Mouse (Mus musculus) liver, embryonic 14.5 days (tissue): ENCODE results near the gene Il5ra. TPM values are rescaled to one million over a fixed set of nuclear protein-coding genes. Genes with fewer than 3 reads are reported as not detected.
A peak's percentile ranks its signal among the peaks of the same experiment; 100 is the strongest.

Source experiments
- ATAC-seq: fragments of 200-750 bp; cut with Nextera tagmentation; 2 replicates; pipeline ENCODE4 v1.8.0; 2017; ENCODE audit warnings: moderate number of reproducible peaks, mild to moderate bottlenecking, moderate library complexity; ENCODE audit not compliant: insufficient read depth
- DNase-seq, 3 experiments: peaks; one replicate each; pipeline ENCODE4 v3.0.0-alpha.2; 2012 to 2013; ENCODE audit warnings: low read depth in 3 of 3, low spot score in 3 of 3
- H3K27ac ChIP-seq: fragments of 300-500 bp; sonication (generic); 2 replicates; pipeline ENCODE4 v1.5.1; 2014; ENCODE audit warnings: moderate library complexity, mild to moderate bottlenecking, control low read depth, inconsistent platforms
- H3K27me3 ChIP-seq: fragments of 300-500 bp; sonication (generic); 2 replicates; pipeline ENCODE4 v1.6.1; 2014; ENCODE audit warnings: mild to moderate bottlenecking, low read length, moderate library complexity; ENCODE audit not compliant: control insufficient read depth, insufficient read depth
- H3K36me3 ChIP-seq: fragments of 300-500 bp; sonication (generic); replicated peaks from 2 replicates; pipeline ENCODE4 v1.6.1; 2014; ENCODE audit warnings: low read depth; ENCODE audit not compliant: control insufficient read depth, insufficient read depth
- H3K4me1 ChIP-seq, 2 experiments: fragments of 200-500 bp in 1 of 2; fragments of 300-500 bp in 1 of 2; sonication (generic) in 1 of 2; replicated peaks; 2 replicates each; pipeline ENCODE4 v1.6.1; 2012 to 2014; ENCODE audit warnings: antibody characterized with exemption in 1 of 2, inconsistent platforms in 1 of 2, low read length in 1 of 2; ENCODE audit not compliant: control insufficient read depth in 2 of 2, insufficient read depth in 2 of 2
- H3K4me2 ChIP-seq: fragments of 300-500 bp; sonication (generic); 2 replicates; pipeline ENCODE4 v1.6.1; 2014; ENCODE audit warnings: low read depth, mild to moderate bottlenecking, control low read depth, moderate library complexity
- H3K4me3 ChIP-seq, 2 experiments: fragments of 200-500 bp in 1 of 2; fragments of 300-500 bp in 1 of 2; sonication (generic) in 1 of 2; 2 replicates each; pipeline ENCODE4 v1.5.1; 2012 to 2014; ENCODE audit warnings: low read depth in 2 of 2, low read length in 2 of 2, mild to moderate bottlenecking in 2 of 2, control low read depth in 1 of 2, inconsistent platforms in 1 of 2, moderate library complexity in 1 of 2; ENCODE audit not compliant: insufficient read depth in 1 of 2
- H3K9ac ChIP-seq: fragments of 300-500 bp; sonication (generic); replicated peaks from 2 replicates; pipeline ENCODE4 v1.6.1; 2014; ENCODE audit warnings: mild to moderate bottlenecking, control low read depth, moderate library complexity
- H3K9me3 ChIP-seq: fragments of 300-500 bp; sonication (generic); 2 replicates; pipeline ENCODE4 v1.6.1; 2016; ENCODE audit warnings: low read length, mixed read lengths; ENCODE audit not compliant: control insufficient read depth
- CTCF ChIP-seq: IDR thresholded peaks from 2 replicates; pipeline ENCODE4 v1.5.1; 2016; ENCODE audit warnings: antibody characterized with exemption, low read depth, control low read depth
- EP300 ChIP-seq: IDR thresholded peaks from 2 replicates; pipeline ENCODE4 v1.6.1; 2016; ENCODE audit warnings: antibody characterized with exemption, low read depth
- WGBS: fragments of 180-500 bp; shearing (Covaris S2); extraction: QIAGEN DNeasy Blood & Tissue Kit; methylation state at CpG from one replicate; pipeline ENCODE4 v1.1.7; 2014; ENCODE audit not compliant: insufficient replicate concordance; 5-methylcytosine and 5-hydroxymethylcytosine counted together
- polyA plus RNA-seq, 2 experiments: library from polyadenylated mRNA; depleted of rRNA in 1 of 2; stranded (reverse) in 1 of 2; unstranded in 1 of 2; fragments of >200 nt; fragmentation: Nextera tagmentation in 1 of 2; extraction: Ambion mirVana in 1 of 2; gene quantifications; 2 replicates each; pipeline versions ENCODE4 v1.2.1 to v1.2.3; 2012 to 2014

The Il5ra gene
- polyA plus RNA-seq (2012; rRNA removed) (0.08 and 0.09 TPM in 2 replicates), polyA plus RNA-seq (2014; fragmentation: Nextera tagmentation; extraction: Ambion mirVana) (0.09 and 0.13 TPM in 2 replicates)

DNA sequence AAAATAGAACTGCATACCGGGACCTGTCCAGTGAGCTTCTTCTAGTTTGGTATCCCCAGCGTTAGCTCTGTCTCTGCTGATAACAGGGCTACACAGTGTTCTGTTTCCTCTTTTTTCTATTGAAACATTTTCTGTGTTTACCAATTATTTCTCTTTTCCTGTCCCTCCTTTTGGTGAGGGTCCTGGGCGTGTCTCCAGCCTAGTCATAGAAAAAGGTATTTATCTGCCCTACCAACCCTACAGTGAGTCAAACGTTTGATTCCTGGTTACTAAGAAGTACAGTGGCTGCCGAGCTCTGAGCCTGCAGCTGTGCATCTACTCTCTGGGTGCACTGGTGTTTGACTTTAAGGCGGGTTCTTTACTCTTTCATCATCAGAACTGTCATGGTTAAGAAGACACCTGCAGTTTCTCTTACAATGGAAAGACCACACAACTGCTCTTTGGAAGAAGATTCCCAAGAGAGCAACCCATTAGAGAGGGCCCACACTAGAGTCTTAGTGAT, at the start of gene Il5ra:
Gene Il5ra (minus strand): TSS at position 151 of the 502 bp plus-strand sequence.
- no peak for DNase-seq
- 11% methylated on average over 6 of the region's 6 CpGs for WGBS
- ATAC-seq = peak; percentile 35; the same call in 1 of the 2 replicates
- H3K36me3 ChIP-seq = no peaks in the 10 kb centered on the region
- no peaks in the 10 kb centered on the region for H3K9me3 ChIP-seq
- TF ChIP-seq CTCF (no peak), EP300 (no peak)
- no peak within 1 kb of the TSS for H3K4me2 ChIP-seq
- no peaks in the 10 kb centered on the region for H3K27me3 ChIP-seq
- no peak within 1 kb of the TSS for H3K9ac ChIP-seq
- H3K4me1 ChIP-seq = no peaks in the 10 kb centered on the region
- H3K27ac ChIP-seq = no peak within 1 kb of the TSS
- no peak within 1 kb of the TSS for H3K4me3 ChIP-seq

DNA sequence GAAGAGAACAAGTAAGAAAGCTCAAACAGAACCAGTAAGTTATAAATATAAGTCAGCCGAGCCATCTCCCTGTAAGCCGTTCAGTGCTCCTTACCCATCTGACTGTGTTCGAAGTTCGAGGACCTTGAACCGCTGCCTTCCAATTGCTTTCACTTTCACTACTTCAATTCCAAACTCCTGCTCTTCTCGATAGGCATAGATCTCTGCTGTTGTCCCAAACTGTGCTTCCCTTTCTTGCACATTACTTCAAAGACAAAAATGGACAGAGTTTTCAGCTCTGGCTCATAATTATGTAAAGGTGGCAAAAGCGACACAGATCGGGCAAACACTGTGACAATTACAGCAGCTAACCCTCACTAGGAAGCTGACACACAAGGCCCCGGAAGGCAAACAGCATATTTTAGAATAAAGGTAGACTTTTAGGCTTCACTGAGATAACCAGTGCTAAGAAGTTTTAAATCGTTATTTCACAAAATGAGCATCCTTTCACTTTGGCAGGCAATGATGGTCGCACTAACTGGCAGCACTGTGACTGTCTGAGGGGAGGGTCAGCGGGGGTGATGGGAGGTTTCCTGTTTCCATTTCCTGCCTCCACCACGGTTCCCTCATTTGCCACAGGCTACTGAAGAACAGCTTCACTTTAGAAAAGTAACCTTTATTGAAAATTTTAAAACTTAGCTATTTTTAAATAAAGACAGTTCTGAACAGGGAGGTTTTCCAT, 45.4 kb upstream of the Il5ra start:
- DNase-seq (no peak), ATAC-seq (no peak)
- TF ChIP-seq CTCF (no peak), EP300 (no peak)
- H3K4me3 ChIP-seq = no peak overlapping the region
- no peak overlapping the region for H3K4me2 ChIP-seq
- peaks cover 3% of the 10 kb centered on the region; the same call in 1 of the 2 replicates for H3K36me3 ChIP-seq
- no peak overlapping the region for H3K9ac ChIP-seq
- WGBS = 61% methylated on average over 13 of the region's 13 CpGs
- H3K27ac ChIP-seq = no peak overlapping the region
- no peaks in the 10 kb centered on the region for H3K9me3 ChIP-seq
- no peaks in the 10 kb centered on the region for H3K27me3 ChIP-seq
- peaks cover 5 to 9% of the 10 kb centered on the region in 2 experiments; a peak in 3 of 4 replicates for H3K4me1 ChIP-seq

DNA sequence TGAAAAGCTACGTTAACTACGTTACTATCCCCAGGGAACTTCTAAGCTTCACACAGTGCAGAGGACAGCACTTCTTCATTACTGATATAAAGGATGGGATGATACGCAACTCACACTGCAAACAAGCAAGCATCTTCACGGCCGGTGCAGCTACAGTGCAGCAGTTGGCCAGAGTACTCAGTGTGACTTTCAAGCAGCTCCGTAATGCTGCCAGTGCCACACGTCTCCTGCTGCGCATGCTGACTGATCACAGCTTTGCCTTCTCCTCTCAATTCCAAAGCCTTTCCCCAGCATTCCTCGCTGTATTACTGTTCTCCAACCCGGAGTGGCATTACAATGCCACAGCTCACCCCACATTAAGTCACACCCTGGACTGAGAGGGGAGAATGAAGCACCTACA, 44.8 kb upstream of the Il5ra start:
- WGBS = 84% methylated on average over 10 of the region's 10 CpGs

DNA sequence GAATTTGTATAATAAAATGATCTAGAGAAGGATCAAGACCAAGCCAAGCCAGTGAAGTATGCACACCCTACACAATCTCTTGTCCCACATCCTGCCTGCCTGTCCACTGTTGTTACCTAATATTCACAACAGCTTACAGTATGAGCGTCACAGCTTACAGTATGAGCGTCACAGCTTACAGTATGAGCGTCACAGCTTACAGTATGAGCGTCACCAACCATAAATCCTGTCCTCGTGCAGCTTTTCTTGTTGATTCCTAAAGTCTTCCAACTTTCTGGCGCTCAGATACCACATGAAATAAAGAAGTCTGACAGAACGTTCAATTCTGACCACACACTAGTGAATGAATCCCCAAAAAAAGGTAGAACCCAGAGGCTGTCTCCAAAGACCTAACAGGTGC, 44.3 kb upstream of the Il5ra start:
- no peak overlapping the region for H3K4me3 ChIP-seq
- no peaks in the 10 kb centered on the region for H3K9me3 ChIP-seq
- no peak overlapping the region for H3K27ac ChIP-seq
- peaks cover 4% of the 10 kb centered on the region for H3K36me3 ChIP-seq
- H3K27me3 ChIP-seq = no peaks in the 10 kb centered on the region
- 75% methylated on average over 7 of the region's 7 CpGs for WGBS
- ATAC-seq = no peak
- DNase-seq = no peak
- H3K4me1 ChIP-seq = no peaks in the 10 kb centered on the region
- no peak overlapping the region for H3K4me2 ChIP-seq
- no peak overlapping the region for H3K9ac ChIP-seq
- TF ChIP-seq CTCF = no peak
- no peak for TF ChIP-seq EP300

More for the DNA sequence above, 44.8 kb upstream of the Il5ra start:
- H3K27me3 ChIP-seq = no peaks in the 10 kb centered on the region
- no peak overlapping the region for H3K9ac ChIP-seq
- ATAC-seq = 0 out of 2 replicates have a peak, but pooled peaks have one; percentile 6
- H3K9me3 ChIP-seq = no peaks in the 10 kb centered on the region
- no peak for TF ChIP-seq EP300
- no peak for TF ChIP-seq CTCF
- H3K36me3 ChIP-seq = peaks cover 3% of the 10 kb centered on the region; the same call in 1 of the 2 replicates
- no peak overlapping the region for H3K4me2 ChIP-seq
- peaks cover 1 to 3% of the 10 kb centered on the region in 2 experiments; a peak in 2 of 4 replicates for H3K4me1 ChIP-seq
- no peak overlapping the region for H3K4me3 ChIP-seq
- no peak overlapping the region for H3K27ac ChIP-seq
- DNase-seq = no peak

DNA sequence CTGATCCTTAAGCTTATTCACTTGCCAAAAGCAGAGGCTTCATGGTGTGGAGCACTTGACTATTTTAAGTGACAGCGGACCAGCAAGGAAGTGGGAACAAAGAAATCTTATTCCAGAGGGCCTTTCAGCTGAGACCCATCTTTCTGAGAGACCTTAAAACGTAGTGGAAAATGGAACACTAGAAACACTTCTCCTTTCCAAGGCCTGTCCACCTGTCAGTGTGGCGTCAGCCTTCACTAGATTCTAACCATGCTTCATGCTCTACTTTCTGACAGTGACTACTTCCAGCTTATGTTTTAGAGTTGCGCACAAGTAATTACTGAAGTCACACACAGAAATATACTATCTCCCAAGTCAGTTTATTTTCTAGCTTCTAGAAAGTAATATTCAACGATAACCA, 43.6 kb upstream of the Il5ra start:
- DNase-seq = no peak
- no peak for ATAC-seq
- 74% methylated on average over 5 of the region's 5 CpGs for WGBS
- TF ChIP-seq CTCF = no peak
- no peak for TF ChIP-seq EP300
- Histone ChIP-seq H3K9ac (no peak overlapping the region), H3K27me3 (no peaks in the 10 kb centered on the region), H3K36me3 (peaks cover 5% of the 10 kb centered on the region), H3K4me3 (no peak overlapping the region), H3K4me2 (no peak overlapping the region), H3K27ac (no peak overlapping the region), H3K9me3 (no peaks in the 10 kb centered on the region), H3K4me1 (no peaks in the 10 kb centered on the region)
